Mouse (Mus musculus): ENCODE data around the gene Ttc28. TPM values are rescaled to one million over a fixed set of nuclear protein-coding genes. Genes with fewer than 3 reads are reported as not detected.

Ttc28 gene
- polyA plus RNA-seq, 1 experiment from 2014 or later = 3.5 TPM

DNA sequence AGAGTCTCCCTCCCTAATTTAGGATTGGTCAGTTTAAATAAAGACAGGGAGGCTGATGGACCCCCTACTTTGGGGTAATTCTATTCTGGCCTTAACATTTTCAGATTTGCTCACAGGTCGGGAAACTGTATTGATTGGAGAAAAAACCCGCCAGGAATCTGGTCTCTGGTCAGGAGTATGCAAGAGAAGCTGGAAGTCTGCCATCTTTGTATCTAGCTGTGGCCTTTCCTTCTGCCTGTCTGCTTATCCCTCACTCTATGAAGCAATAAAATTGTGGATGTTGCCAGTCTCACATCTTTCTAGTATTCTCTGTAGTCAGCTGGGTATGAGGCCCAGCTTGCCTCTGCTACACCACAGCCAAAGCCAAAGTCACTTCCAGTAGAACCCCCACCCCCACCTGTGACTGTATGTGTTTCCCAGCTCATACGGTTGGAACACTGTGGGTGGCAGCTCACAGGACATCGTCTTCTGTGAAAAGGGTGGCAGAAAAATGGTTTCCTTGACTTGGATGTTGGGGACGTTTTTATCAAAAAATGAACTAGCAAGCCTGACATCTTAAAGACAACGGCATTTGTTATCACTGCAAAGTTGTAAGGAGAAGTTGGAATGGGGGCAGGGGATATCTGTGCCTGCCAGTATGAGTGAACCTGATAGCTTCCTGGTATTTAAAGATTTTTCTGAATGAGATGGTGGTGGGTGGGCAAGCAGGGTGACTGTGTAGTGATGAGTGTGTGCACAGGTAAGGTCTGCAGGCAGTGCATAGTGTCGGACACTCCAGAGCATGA is 281.7 kb downstream of the Ttc28 start:
- Histone ChIP-seq H3K27me3 (ENCODE audit: control insufficient read depth, insufficient read depth, low read length) (no peaks in the 10 kb centered on the region), H3K4me1 (replicated peaks; ENCODE audit: control insufficient read depth, insufficient read depth) (no peaks in the 10 kb centered on the region)
- no peak for DNase-seq (ENCODE audit: low spot score)

DNA sequence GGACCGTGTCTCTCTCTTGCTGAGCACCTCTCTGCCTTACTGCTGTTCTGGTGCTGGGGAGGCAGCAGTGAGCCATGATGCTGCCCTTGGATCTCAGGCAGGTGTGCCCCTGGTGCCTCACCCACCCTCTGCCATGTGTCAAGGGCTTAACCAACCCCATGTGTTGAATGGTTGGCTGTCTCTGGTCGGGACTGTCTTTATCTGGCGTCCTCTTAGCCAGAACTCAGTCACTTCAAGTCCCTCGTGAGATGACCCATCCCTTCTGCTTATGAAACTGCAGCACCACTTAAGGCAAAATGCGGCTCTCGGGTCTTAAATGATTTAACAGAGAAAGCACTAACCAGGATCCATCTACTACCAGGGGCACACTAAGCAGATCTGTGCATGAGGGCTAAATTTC is 283.3 kb downstream of the Ttc28 start:
- no peak overlapping the region for H3K9ac ChIP-seq (ENCODE audit: low read length)
- H3K27ac ChIP-seq (replicated peaks) = no peak overlapping the region
- H3K4me2 ChIP-seq (replicated peaks; ENCODE audit: low read depth) = no peak overlapping the region
- no peak for ATAC-seq (ENCODE audit: low FRiP score, low TSS enrichment)
- H3K4me3 ChIP-seq (ENCODE audit: low read depth, low read length) = no peak overlapping the region
- DNase-seq (ENCODE audit: low spot score) = no peak
- WGBS = 56% methylated on average over 6 of the region's 6 CpGs
- H3K4me1 ChIP-seq (replicated peaks; ENCODE audit: control insufficient read depth, insufficient read depth) = no peaks in the 10 kb centered on the region
- H3K36me3 ChIP-seq (ENCODE audit: control insufficient read depth, insufficient read depth, low read length) = no peaks in the 10 kb centered on the region
- no peaks in the 10 kb centered on the region for H3K9me3 ChIP-seq (ENCODE audit: control insufficient read depth, low read length)
- no peaks in the 10 kb centered on the region for H3K27me3 ChIP-seq (ENCODE audit: control insufficient read depth, insufficient read depth, low read length)
- TF ChIP-seq CTCF (IDR thresholded peaks at IDR 0.05; ENCODE audit: low read depth) (no peak), EP300 (optimal IDR thresholded peaks at IDR 0.05) (no peak)

More for the DNA sequence above, 281.7 kb downstream of the Ttc28 start:
- Histone ChIP-seq H3K9ac (ENCODE audit: low read length) (no peak overlapping the region), H3K4me3 (ENCODE audit: low read depth, low read length) (no peak overlapping the region), H3K4me2 (replicated peaks; ENCODE audit: low read depth) (no peak overlapping the region), H3K27ac (replicated peaks) (no peak overlapping the region), H3K9me3 (ENCODE audit: control insufficient read depth, low read length) (no peaks in the 10 kb centered on the region), H3K36me3 (ENCODE audit: control insufficient read depth, insufficient read depth, low read length) (no peaks in the 10 kb centered on the region)
- TF ChIP-seq CTCF (IDR thresholded peaks at IDR 0.05; ENCODE audit: low read depth) = no peak
- no peak for TF ChIP-seq EP300 (optimal IDR thresholded peaks at IDR 0.05)
- WGBS = 71% methylated on average over 7 of the region's 7 CpGs
- no peak for ATAC-seq (ENCODE audit: low FRiP score, low TSS enrichment)

DNA sequence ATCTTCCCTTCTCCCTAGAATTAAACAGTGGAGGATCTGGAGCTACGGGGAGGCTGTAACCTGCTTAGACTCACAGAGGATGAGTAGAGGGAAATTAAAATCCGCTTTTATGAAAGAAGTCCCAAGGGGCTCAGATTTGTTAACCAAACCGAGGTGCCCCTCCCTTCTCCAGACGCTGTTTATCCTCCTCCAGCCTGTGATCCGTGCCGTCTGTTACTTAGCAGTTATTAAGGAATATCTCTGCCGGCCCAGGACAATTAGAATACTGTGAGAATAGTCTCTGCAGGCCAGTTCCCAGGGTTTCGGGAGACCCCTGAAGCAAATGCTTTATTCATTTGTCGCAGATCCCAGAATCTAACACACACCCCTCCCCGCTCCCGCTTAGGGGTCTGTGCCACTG is 283.8 kb downstream of the Ttc28 start:
- ATAC-seq (ENCODE audit: low FRiP score, low TSS enrichment) = no peak
- H3K4me2 ChIP-seq (replicated peaks; ENCODE audit: low read depth) = no peak overlapping the region
- no peak overlapping the region for H3K4me3 ChIP-seq (ENCODE audit: low read depth, low read length)
- TF ChIP-seq EP300 (optimal IDR thresholded peaks at IDR 0.05) (no peak), CTCF (IDR thresholded peaks at IDR 0.05; ENCODE audit: low read depth) (no peak)
- no peak for DNase-seq (ENCODE audit: low spot score)
- H3K9ac ChIP-seq (ENCODE audit: low read length) = no peak overlapping the region
- WGBS = 49% methylated on average over 11 of the region's 11 CpGs
- no peaks in the 10 kb centered on the region for H3K36me3 ChIP-seq (ENCODE audit: control insufficient read depth, insufficient read depth, low read length)
- no peaks in the 10 kb centered on the region for H3K4me1 ChIP-seq (replicated peaks; ENCODE audit: control insufficient read depth, insufficient read depth)
- H3K9me3 ChIP-seq (ENCODE audit: control insufficient read depth, low read length) = no peaks in the 10 kb centered on the region
- no peak overlapping the region for H3K27ac ChIP-seq (replicated peaks)
- H3K27me3 ChIP-seq (ENCODE audit: control insufficient read depth, insufficient read depth, low read length) = no peaks in the 10 kb centered on the region

DNA sequence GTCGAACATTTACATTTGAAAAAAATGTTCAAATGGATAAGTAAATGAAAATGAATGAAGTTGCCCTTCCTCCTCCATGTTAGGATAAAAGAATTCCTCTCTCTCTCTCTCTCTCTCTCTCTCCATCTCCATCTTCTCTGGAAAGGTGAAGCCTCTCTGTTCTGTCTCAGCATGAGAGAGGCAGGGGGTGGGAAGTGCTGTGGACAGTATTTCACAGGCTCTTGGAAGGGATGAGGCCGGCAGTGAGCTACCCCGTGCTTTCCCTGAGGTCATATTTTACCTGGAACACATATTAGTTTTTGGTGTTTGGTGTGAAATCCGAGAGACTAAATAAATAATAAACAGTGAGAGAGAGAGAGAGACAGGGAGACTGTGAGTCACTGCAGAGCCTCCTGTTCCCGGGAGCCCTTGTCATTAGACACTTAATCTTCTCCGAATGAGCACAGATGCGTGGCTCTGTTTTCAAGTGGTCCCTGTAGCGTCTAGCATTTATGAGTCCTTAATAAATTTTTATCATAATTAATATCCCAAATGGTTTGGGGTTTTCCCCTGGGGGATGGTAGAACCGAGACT is 284.8 kb downstream of the Ttc28 start:
- no peak overlapping the region for H3K4me2 ChIP-seq (replicated peaks; ENCODE audit: low read depth)
- 54% methylated on average over 9 of the region's 9 CpGs for WGBS
- no peaks in the 10 kb centered on the region for H3K36me3 ChIP-seq (ENCODE audit: control insufficient read depth, insufficient read depth, low read length)
- no peaks in the 10 kb centered on the region for H3K27me3 ChIP-seq (ENCODE audit: control insufficient read depth, insufficient read depth, low read length)
- no peak for DNase-seq (ENCODE audit: low spot score)
- no peak for ATAC-seq (ENCODE audit: low FRiP score, low TSS enrichment)
- no peak overlapping the region for H3K4me3 ChIP-seq (ENCODE audit: low read depth, low read length)
- H3K9me3 ChIP-seq (ENCODE audit: control insufficient read depth, low read length) = no peaks in the 10 kb centered on the region
- no peaks in the 10 kb centered on the region for H3K4me1 ChIP-seq (replicated peaks; ENCODE audit: control insufficient read depth, insufficient read depth)
- no peak overlapping the region for H3K9ac ChIP-seq (ENCODE audit: low read length)
- H3K27ac ChIP-seq (replicated peaks) = no peak overlapping the region
- TF ChIP-seq EP300 (optimal IDR thresholded peaks at IDR 0.05) (no peak), CTCF (IDR thresholded peaks at IDR 0.05; ENCODE audit: low read depth) (no peak)

DNA sequence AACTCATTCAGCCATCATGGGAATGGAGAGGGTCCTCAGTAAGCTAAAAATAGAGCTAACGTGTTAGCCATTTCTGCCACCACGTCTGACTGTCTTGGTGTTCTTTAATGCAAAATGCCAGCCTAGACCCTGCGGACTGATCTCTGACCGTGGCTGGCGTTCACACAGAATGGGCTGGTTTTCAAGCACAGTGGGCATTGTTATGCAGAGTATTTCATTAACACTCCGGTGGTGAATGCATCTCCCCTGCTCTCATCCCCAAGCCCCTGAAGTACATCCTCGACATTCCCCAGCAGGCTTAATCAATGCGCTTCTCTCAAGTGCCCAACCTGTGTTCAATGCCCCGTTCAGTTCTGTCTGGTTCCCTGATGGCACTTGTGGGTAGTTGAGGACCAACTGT is 290.8 kb downstream of the Ttc28 start:
- no peaks in the 10 kb centered on the region for H3K27me3 ChIP-seq (ENCODE audit: control insufficient read depth, insufficient read depth, low read length)
- H3K9ac ChIP-seq (ENCODE audit: low read length) = no peak overlapping the region
- H3K4me2 ChIP-seq (replicated peaks; ENCODE audit: low read depth) = no peak overlapping the region
- TF ChIP-seq EP300 (optimal IDR thresholded peaks at IDR 0.05) = no peak
- no peak for TF ChIP-seq CTCF (IDR thresholded peaks at IDR 0.05; ENCODE audit: low read depth)
- WGBS = 78% methylated on average over 9 of the region's 9 CpGs
- H3K4me1 ChIP-seq (replicated peaks; ENCODE audit: control insufficient read depth, insufficient read depth) = no peaks in the 10 kb centered on the region
- ATAC-seq (ENCODE audit: low FRiP score, low TSS enrichment) (no peak), DNase-seq (ENCODE audit: low spot score) (no peak)
- H3K27ac ChIP-seq (replicated peaks) = no peak overlapping the region
- H3K9me3 ChIP-seq (ENCODE audit: control insufficient read depth, low read length) = no peaks in the 10 kb centered on the region
- H3K4me3 ChIP-seq (ENCODE audit: low read depth, low read length) = no peak overlapping the region
- H3K36me3 ChIP-seq (ENCODE audit: control insufficient read depth, insufficient read depth, low read length) = no peaks in the 10 kb centered on the region

DNA sequence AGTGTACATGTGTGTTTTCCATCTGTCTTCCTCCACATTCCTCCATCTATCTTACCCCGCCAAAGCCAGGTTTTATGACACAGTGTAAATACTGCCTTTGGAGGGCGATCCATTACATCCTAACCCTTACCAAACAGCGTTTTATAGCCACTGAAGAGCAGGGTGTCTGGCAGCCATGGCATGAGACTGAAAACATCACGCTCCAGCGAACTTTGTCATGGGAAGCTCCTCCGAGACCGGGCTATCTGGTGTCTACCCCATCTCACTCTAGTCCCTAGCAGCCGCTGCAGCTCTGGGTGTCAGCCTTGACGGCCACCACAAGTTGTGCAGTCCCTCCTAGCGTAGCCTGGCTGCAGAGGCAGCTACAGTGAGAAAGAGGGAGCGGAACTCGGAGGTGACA is 295.8 kb downstream of the Ttc28 start:
- no peak overlapping the region for H3K9ac ChIP-seq (ENCODE audit: low read length)
- no peak for ATAC-seq (ENCODE audit: low FRiP score, low TSS enrichment)
- no peak overlapping the region for H3K4me3 ChIP-seq (ENCODE audit: low read depth, low read length)

More for the DNA sequence above, 295.8 kb downstream of the Ttc28 start:
- H3K36me3 ChIP-seq (ENCODE audit: control insufficient read depth, insufficient read depth, low read length) = no peaks in the 10 kb centered on the region
- no peaks in the 10 kb centered on the region for H3K27me3 ChIP-seq (ENCODE audit: control insufficient read depth, insufficient read depth, low read length)
- no peak for DNase-seq (ENCODE audit: low spot score)
- TF ChIP-seq CTCF (IDR thresholded peaks at IDR 0.05; ENCODE audit: low read depth) = no peak
- TF ChIP-seq EP300 (optimal IDR thresholded peaks at IDR 0.05) = no peak
- WGBS = 65% methylated on average over 12 of the region's 12 CpGs
- H3K4me1 ChIP-seq (replicated peaks; ENCODE audit: control insufficient read depth, insufficient read depth) = peaks cover 4% of the 10 kb centered on the region; the same call in 1 of the 2 replicates
- no peaks in the 10 kb centered on the region for H3K9me3 ChIP-seq (ENCODE audit: control insufficient read depth, low read length)
- no peak overlapping the region for H3K27ac ChIP-seq (replicated peaks)
- H3K4me2 ChIP-seq (replicated peaks; ENCODE audit: low read depth) = no peak overlapping the region

All from stomach, postnatal 0 days (tissue).